Mouse (Mus musculus): ENCODE results near the gene Dcdc2b. TPM values are rescaled to one million over a fixed set of nuclear protein-coding genes. Genes with fewer than 3 reads are reported as not detected.

Gene Dcdc2b
- total RNA-seq, 2 experiments from 2014 or later, result 11.0 TPM; not detected in 1

- ATAC-seq (replicated peaks; ENCODE audit: low FRiP score, low TSS enrichment, poor library complexity, severe bottlenecking), result peak; percentile 94
Observed at GRCm38 (mm10) chr4:129584884-129585608, 29.0 kb downstream of the Dcdc2b start.

GRCm38 (mm10) chr4:129584370-129584769, 29.7 kb downstream of the Dcdc2b start:
- ATAC-seq (replicated peaks; ENCODE audit: low FRiP score, low TSS enrichment, poor library complexity, severe bottlenecking), result no peak

- no peak for ATAC-seq (replicated peaks; ENCODE audit: low FRiP score, low TSS enrichment, poor library complexity, severe bottlenecking)
Observed at GRCm38 (mm10) chr4:129582251-129582650, 31.8 kb downstream of the Dcdc2b start.

- ATAC-seq (replicated peaks; ENCODE audit: low FRiP score, low TSS enrichment, poor library complexity, severe bottlenecking), result no peak
Observed at GRCm38 (mm10) chr4:129580347-129580746, 33.7 kb downstream of the Dcdc2b start.

GRCm38 (mm10) chr4:129578466-129578865, 35.6 kb downstream of the Dcdc2b start, which contains the start of gene Fam167b:
TSS of gene Fam167b (minus strand) at chr4:129578549.
- ATAC-seq (replicated peaks; ENCODE audit: low FRiP score, low TSS enrichment, poor library complexity, severe bottlenecking), result no peak

- no peak for ATAC-seq (replicated peaks; ENCODE audit: low FRiP score, low TSS enrichment, poor library complexity, severe bottlenecking)
Observed at GRCm38 (mm10) chr4:129577688-129578087, 36.4 kb downstream of the Dcdc2b start.

- ATAC-seq (replicated peaks; ENCODE audit: low FRiP score, low TSS enrichment, poor library complexity, severe bottlenecking), result peak; percentile 72
Observed at GRCm38 (mm10) chr4:129576863-129577491, 37.1 kb downstream of the Dcdc2b start.

- ATAC-seq (replicated peaks; ENCODE audit: low FRiP score, low TSS enrichment, poor library complexity, severe bottlenecking), result peak; percentile 37
Observed at GRCm38 (mm10) chr4:129575171-129575844, 38.7 kb downstream of the Dcdc2b start.

GRCm38 (mm10) chr4:129573430-129573829, 40.6 kb downstream of the Dcdc2b start, which contains the start of gene Lck:
TSS of gene Lck (minus strand) at chr4:129573641.
- no peak for ATAC-seq (replicated peaks; ENCODE audit: low FRiP score, low TSS enrichment, poor library complexity, severe bottlenecking)

- no peak for ATAC-seq (replicated peaks; ENCODE audit: low FRiP score, low TSS enrichment, poor library complexity, severe bottlenecking)
Observed at GRCm38 (mm10) chr4:129573093-129573370, 41.0 kb downstream of the Dcdc2b start.

- ATAC-seq (replicated peaks; ENCODE audit: low FRiP score, low TSS enrichment, poor library complexity, severe bottlenecking), result no peak
Observed at GRCm38 (mm10) chr4:129572236-129573092, 41.6 kb downstream of the Dcdc2b start.

GRCm38 (mm10) chr4:129571551-129572084, 42.4 kb downstream of the Dcdc2b start:
- ATAC-seq (replicated peaks; ENCODE audit: low FRiP score, low TSS enrichment, poor library complexity, severe bottlenecking), result no peak

GRCm38 (mm10) chr4:129570028-129570427, 44.0 kb downstream of the Dcdc2b start:
- no peak for ATAC-seq (replicated peaks; ENCODE audit: low FRiP score, low TSS enrichment, poor library complexity, severe bottlenecking)

GRCm38 (mm10) chr4:129568366-129568765, 45.7 kb downstream of the Dcdc2b start:
- no peak for ATAC-seq (replicated peaks; ENCODE audit: low FRiP score, low TSS enrichment, poor library complexity, severe bottlenecking)

GRCm38 (mm10) chr4:129565139-129565538, 48.9 kb downstream of the Dcdc2b start:
- ATAC-seq (replicated peaks; ENCODE audit: low FRiP score, low TSS enrichment, poor library complexity, severe bottlenecking), result no peak

- no peak for ATAC-seq (replicated peaks; ENCODE audit: low FRiP score, low TSS enrichment, poor library complexity, severe bottlenecking)
Observed at GRCm38 (mm10) chr4:129563718-129564117, 50.3 kb downstream of the Dcdc2b start.

- no peak for ATAC-seq (replicated peaks; ENCODE audit: low FRiP score, low TSS enrichment, poor library complexity, severe bottlenecking)
Observed at GRCm38 (mm10) chr4:129561184-129561583, 52.9 kb downstream of the Dcdc2b start.

Measured in megakaryocyte-erythroid progenitor cell, adult 5-6 weeks (primary cell).